Mouse (Mus musculus) layer of hippocampus, adult 2 months (tissue): Measurements from ENCODE around the gene Gsn. TPM values are rescaled to one million over a fixed set of nuclear protein-coding genes. Genes with fewer than 3 reads are reported as not detected.
A peak's percentile ranks its signal among the peaks of the same experiment; 100 is the strongest.

Experiments
- DNase-seq, 2 experiments: peaks; one replicate each; pipeline ENCODE4 v3.0.0; 2022; ENCODE audit warnings: low spot score in 2 of 2
- H3K27ac ChIP-seq: fragments of 200-600 bp; 2 replicates; pipeline ENCODE4 v1.8.1; 2022
- H3K4me3 ChIP-seq: fragments of 200-600 bp; 2 replicates; pipeline ENCODE4 v1.8.1; 2022; ENCODE audit warnings: mild to moderate bottlenecking
- CTCF ChIP-seq: fragments of 200-600 bp; conservative IDR thresholded peaks from 2 replicates; pipeline ENCODE4 v1.8.1; 2022; ENCODE audit warnings: antibody characterized with exemption, mild to moderate bottlenecking, moderate library complexity
- total RNA-seq, 2 experiments: library from RNA; stranded (reverse); gene quantifications; 2 replicates each; pipeline ENCODE4 v1.2.3; 2021

Gsn gene
- total RNA-seq, 2 experiments from 2014 or later: 46.5 to 49.1 TPM

DNA sequence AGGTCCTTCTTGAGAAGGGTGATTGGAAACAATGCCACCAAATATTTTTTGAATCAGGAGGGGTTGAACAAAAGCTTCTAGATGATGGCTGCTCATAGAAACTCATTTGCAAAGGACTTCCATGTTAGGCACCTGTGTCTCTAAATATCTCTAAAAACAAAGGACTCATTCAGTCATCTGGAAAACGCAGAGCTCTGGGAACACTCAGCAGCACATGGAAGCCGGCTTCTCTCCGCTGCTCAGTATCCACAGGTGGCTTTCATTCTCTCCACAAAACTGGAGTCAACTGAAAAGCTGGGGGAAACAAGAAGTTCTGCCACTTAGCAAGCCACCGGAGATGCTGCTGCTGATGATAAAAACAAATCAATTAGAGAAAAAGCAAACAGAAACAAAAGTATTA is 28.0 kb upstream of the Gsn start:
- no peak for DNase-seq
- H3K27ac ChIP-seq: no peak overlapping the region
- TF ChIP-seq CTCF: no peak
- no peak overlapping the region for H3K4me3 ChIP-seq

DNA sequence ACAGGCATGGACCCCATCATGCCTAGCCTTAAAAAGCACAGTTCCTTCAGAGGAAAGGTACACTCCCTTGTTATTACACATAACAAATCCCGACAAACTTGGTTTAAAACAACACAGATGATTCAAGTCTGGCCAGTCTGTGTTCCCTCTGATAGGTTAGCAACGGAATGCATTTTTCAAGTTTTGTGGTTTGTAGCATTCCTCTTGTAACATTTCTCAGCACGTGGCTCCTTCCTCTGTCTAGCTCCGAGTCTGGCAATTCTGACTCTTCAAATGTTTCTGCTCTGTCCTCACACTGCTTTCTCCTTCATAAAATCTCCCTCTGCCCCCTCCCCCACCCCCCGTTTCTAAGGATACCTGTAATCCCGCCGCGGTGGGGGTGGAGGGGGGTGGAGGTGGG is 26.0 kb upstream of the Gsn start:
- no peak for TF ChIP-seq CTCF
- Histone ChIP-seq H3K27ac (no peak overlapping the region), H3K4me3 (no peak overlapping the region)
- no peak for DNase-seq

DNA sequence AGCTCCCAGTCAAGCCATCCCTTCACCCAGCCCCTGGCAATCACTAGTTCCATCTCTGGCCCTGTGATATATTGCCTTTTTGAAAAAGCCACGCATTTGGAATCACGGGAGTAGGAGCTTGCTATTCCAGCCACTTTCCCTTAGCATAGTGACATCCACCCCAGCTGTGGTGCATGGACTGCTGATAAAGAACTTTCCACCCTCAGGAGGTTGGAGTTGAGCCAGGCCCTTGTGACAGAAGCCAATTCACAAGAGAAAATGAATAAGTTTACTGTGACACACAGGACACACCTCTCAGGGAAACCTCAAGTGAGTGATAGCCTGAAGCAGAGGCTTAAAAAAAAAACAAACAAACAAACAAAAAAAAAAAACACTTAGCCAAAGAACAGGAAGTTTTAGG is 24.3 kb upstream of the Gsn start:
- H3K27ac ChIP-seq: no peak overlapping the region
- TF ChIP-seq CTCF: no peak
- no peak for DNase-seq
- no peak overlapping the region for H3K4me3 ChIP-seq

DNA sequence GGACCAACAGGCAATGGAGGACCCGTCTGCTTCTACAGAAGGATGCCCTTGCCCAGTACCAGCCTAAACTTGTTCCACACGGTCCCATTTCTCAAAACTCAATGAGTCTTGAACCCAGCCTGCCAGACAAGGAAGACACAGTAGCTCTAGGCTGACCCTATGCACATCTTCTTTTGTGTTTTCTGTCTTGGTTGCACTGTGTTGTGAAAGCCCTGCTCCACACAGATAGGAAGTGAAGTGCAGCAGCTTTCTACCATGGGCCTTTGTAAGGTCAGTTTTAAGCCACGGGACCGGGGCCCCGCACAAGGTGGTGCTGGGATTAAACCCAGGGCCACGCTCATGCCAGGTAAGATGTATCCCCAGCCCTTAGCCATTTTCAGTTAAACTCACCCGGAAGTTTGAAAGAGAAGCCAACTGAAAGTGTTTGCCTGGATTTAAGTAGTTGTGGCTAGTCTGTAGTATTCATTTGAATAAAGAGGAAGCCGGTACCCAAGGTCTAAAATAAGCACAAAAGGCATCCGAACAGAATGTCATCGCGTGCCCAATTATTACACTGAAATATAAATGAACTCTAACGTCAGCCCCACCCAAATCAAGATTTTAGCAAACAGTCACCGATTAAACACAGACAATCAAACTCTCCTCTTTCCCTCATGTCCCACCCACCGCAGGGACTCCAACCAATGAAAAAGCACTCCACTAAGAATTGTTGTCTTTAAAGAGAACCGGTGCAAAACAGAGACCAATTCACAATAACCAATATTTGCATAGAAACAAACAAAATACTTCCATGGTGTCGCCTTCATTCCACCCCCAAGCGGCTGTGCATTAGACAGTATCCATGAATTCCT is 23.4 kb upstream of the Gsn start:
- Histone ChIP-seq H3K4me3 (no peak overlapping the region), H3K27ac (no peak overlapping the region)
- TF ChIP-seq CTCF: no peak
- no peak for DNase-seq

DNA sequence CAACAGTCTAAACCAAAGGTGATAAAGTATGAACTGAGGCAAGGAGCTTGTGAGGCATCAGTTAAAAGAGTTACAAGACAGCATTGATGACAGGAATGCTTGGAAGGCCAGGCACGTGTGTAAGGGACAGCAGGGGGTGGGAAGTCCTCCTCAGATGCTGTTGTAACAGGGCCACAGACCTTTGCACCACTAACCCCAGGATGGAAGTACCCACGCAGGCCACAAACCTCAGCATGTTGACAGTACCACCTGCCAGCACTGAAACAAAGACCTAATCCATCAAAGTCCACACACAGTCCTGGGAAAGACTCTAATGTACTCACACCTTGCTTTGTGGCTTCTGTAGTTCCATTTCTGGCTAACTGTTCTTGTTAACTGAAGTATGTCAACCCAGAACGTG is 22.3 kb upstream of the Gsn start:
- H3K27ac ChIP-seq: no peak overlapping the region
- no peak for DNase-seq
- H3K4me3 ChIP-seq: no peak overlapping the region
- TF ChIP-seq CTCF: no peak

DNA sequence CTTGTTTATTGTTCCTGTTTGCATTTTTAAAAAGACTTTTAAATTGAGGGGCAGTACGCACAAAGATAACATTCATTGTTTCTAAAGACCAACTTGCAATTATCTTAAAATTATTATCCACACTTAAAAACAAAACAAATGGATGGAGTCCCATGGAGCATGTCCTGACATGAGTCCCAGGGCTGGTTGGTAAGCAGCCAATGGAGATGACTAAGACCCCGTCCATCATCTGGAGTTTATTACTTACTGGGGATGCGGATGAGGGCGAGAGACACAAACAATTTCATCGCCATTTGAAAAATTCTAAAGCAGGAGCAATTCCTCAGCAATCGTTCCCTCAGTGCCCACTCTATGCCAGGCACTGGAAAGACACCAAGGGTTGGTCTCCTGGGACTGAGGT is 21.2 kb upstream of the Gsn start:
- TF ChIP-seq CTCF: no peak
- Histone ChIP-seq H3K27ac (no peak overlapping the region), H3K4me3 (no peak overlapping the region)
- DNase-seq: no peak

DNA sequence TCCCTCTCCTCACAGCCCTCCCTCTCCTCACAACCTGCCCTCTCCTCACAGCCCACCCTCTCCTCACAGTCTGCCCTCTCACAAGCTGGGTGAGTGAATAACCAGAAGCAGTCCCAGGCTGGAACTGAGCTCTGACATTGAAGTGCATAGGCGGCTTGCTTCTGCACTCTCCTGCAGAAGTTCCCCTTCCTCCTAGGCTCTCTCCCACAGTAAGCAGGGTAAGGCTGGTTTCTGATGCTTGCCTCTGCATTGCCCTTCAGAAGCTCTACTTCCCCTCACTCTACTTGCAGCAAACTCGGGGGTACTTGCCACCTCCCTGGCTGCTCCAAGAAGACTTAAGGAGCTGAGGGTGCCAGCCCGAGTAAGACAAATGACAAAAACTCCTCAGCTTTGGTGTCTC is 11.9 kb upstream of the Gsn start:
- no peak for DNase-seq
- Histone ChIP-seq H3K27ac (no peak overlapping the region), H3K4me3 (no peak overlapping the region)
- TF ChIP-seq CTCF: no peak

DNA sequence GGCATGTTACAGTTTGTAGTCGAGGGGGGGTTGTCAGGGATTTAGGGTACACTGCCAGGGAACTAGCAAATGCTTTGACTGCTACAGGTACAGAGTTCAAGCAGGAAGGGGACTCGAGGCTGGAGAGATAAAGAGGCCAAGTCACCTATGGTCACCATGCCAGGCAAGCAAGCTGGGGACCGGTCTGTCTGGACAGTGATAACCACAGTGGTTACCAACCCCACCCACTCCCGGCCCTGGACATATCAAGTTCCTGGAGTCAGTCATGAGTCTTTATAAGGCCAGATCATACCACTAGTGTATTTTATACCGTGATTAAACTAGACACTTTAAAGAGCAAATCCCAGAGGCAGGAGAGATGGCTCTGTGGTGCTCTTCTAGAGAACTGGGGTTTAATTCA is 8.4 kb upstream of the Gsn start:
- TF ChIP-seq CTCF: no peak
- DNase-seq: no peak
- Histone ChIP-seq H3K27ac (no peak overlapping the region), H3K4me3 (no peak overlapping the region)

DNA sequence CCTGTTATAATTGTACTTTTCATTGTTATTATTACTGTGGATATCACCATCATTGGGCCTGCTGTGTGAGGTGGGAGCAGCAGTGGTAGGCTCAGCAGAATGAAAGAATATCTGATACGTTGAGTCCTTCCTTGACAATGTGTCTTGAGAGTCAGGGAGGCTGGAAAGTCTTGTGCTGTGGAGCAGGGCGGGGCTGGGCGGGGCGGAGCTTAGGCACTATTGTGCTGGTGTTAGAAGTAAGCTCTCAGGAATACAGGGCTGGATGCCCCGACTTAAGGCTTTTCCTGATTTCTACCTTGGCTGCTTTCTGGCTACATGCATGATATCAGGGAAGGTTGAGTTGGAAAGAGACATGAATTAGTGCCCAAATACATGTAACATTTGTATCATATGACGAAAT is 3.4 kb upstream of the Gsn start:
- no peak for DNase-seq
- TF ChIP-seq CTCF: no peak

DNA sequence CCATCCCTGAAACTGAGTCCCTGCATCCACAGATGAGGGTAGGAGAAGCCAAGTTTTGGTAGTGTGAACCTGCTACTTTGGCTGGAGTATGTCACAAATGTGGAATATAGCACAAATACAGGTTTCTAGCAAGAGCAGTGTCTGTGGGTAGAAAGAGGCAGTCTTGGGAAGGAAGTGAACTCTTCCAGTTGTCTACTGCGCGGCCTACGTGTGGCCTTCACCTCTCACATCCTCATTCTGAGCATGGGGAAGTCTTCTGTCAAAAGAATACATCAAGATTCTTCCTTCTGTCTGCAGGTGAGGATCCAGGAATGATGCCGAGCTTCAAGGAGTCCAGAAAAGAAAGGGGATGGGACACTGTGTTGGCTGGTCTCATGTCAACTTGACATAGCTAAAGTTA is 2.4 kb upstream of the Gsn start:
- Histone ChIP-seq H3K4me3 (no peak overlapping the region), H3K27ac (no peak overlapping the region)
- TF ChIP-seq CTCF: no peak
- no peak for DNase-seq

More for the DNA sequence above, 3.4 kb upstream of the Gsn start:
- Histone ChIP-seq H3K27ac (no peak overlapping the region), H3K4me3 (no peak overlapping the region)

DNA sequence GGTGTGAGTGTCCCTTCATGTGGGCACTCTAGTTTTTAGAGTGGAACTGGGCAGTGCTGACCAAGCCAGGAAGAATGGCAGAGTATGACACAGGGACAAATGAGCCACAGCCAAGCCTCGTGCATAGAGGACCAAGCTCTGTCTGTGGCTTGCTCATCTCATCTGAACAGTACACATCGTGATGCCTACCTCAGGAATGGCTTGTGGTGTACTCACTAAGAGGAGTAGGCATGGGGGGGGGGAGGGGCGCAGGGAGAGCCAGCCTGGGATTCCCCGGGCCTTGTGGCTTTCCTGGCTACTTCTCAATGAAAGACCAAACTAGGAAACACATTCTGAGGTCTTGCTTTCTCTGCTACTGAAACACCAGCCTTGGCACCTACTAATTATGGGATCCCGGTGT is 1.2 kb upstream of the Gsn start:
- no peak for TF ChIP-seq CTCF

DNA sequence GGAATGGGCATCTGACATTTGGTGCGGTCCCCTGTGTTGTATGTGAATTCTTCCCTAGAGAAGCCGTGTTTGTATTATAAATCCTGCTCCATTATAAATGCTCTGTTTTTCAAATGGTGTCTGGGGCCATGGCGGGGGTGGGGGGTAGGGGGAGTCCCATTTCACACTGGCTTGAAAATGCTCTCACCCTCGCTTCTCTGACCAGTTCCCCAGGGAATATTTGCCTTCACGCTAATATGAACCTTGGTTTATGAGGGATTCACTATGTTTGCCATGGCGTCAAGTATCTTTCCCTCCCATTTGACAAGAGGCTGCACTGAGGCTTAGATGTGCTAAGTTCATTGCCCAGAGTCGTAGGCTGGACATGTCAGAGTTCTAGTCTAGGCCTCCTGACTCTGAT is 718 bp upstream of the Gsn start:
- TF ChIP-seq CTCF: no peak
- no peak for DNase-seq
- H3K4me3 ChIP-seq: no peak overlapping the region
- H3K27ac ChIP-seq: no peak overlapping the region

More for the DNA sequence above, 1.2 kb upstream of the Gsn start:
- DNase-seq: no peak
- Histone ChIP-seq H3K27ac (no peak overlapping the region), H3K4me3 (no peak overlapping the region)

DNA sequence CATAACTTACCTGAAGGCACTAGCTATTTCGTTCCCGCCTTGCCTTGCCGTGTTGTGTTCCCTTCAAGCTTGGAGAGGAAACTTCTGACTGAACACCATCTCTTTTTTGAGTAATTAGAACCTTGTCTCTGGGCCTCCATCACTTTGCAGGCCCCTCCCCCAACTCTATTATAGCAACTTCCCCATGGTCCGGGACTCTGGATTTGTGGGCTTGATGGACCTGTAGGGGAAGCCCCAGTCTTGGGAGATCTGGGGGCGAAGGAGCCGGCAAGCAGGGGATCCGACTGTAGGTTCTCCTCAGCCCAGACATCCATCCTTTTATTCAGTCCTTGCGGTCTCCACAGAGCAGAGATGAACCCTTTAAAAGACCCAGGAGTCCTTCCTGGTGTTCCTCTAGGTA is 752 bp downstream of the Gsn start:
- TF ChIP-seq CTCF: no peak
- Histone ChIP-seq H3K27ac (peak overlapping the region; percentile 74; the same call in 1 of the 2 replicates), H3K4me3 (peak overlapping the region; percentile 77)
- DNase-seq: no peak

DNA sequence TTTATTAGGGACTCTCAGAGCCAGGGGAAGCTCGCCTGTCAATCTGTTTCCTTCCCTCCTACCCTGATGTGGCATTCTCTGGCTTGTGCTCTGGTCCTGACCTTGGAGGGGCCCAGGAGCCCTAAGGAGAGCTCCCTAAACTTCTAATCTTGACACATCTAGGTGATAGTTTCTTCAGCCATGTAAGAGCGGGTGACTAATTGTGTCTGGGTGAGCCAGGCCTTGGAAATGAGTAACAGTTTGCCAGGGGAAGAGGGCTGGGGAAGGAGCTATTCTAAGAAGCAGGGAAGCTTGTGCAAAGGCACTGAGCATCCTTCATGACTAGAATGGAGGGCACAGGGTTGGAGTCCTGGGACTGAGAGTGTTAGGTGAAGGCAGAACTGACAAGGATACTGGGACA is 1.7 kb downstream of the Gsn start:
- Histone ChIP-seq H3K27ac (no peak overlapping the region), H3K4me3 (no peak overlapping the region)
- DNase-seq: no peak
- TF ChIP-seq CTCF: no peak
